Mouse (Mus musculus): ENCODE results near the gene Rps6ka3. TPM values are rescaled to one million over a fixed set of nuclear protein-coding genes. Genes with fewer than 3 reads are reported as not detected.

Gene Rps6ka3
- total RNA-seq (2021), result 10 to 100 TPM; 49.3 to 55.5 TPM
- long read RNA-seq, experiment 1, partial matches to known transcripts, result 0 of 3 reads
- long read RNA-seq, experiment 1, other reads (novel, unspliced or antisense), result 3 of 3 reads
- long read RNA-seq, experiment 2, result 0 reads

GRCm38 (mm10) chrX:159210007-159210406 is at the start of gene Rps6ka3:
Gene Rps6ka3 (plus strand): TSS chrX:159210307.
- no peak for DNase-seq

GRCm38 (mm10) chrX:159169200-159169599 is 40.9 kb upstream of the Rps6ka3 start:
- no peak for DNase-seq

- DNase-seq, result no peak
Measured at GRCm38 (mm10) chrX:159171579-159171978, 38.5 kb upstream of the Rps6ka3 start.

- no peak for DNase-seq
Measured at GRCm38 (mm10) chrX:159191581-159191980, 18.5 kb upstream of the Rps6ka3 start.

GRCm38 (mm10) chrX:159199495-159199894 is 10.6 kb upstream of the Rps6ka3 start:
- DNase-seq, result no peak

GRCm38 (mm10) chrX:159200101-159200500 is 10.0 kb upstream of the Rps6ka3 start:
- no peak for DNase-seq

GRCm38 (mm10) chrX:159210892-159211583 is 931 bp downstream of the Rps6ka3 start:
- DNase-seq, result no peak

- DNase-seq, result no peak
Measured at GRCm38 (mm10) chrX:159215253-159215652, 5.1 kb downstream of the Rps6ka3 start.

GRCm38 (mm10) chrX:159222474-159222873 is 12.4 kb downstream of the Rps6ka3 start:
- peak; percentile 2 for DNase-seq

GRCm38 (mm10) chrX:159237275-159237674 is 27.2 kb downstream of the Rps6ka3 start:
- DNase-seq, result no peak

GRCm38 (mm10) chrX:159254001-159254884 is 44.1 kb downstream of the Rps6ka3 start:
- peak; percentile 55 for DNase-seq

GRCm38 (mm10) chrX:159255123-159255978 is 45.2 kb downstream of the Rps6ka3 start:
- peak; percentile 92 for DNase-seq

- DNase-seq, result no peak
Measured at GRCm38 (mm10) chrX:159256040-159256852, 46.1 kb downstream of the Rps6ka3 start.

- DNase-seq, result peak; percentile 56
Measured at GRCm38 (mm10) chrX:159256921-159257421, 46.9 kb downstream of the Rps6ka3 start.

- DNase-seq, result peak; percentile 10
Measured at GRCm38 (mm10) chrX:159264681-159265080, 54.6 kb downstream of the Rps6ka3 start.

- DNase-seq, result peak; percentile 34
Measured at GRCm38 (mm10) chrX:159269072-159269471, 59.0 kb downstream of the Rps6ka3 start.

- DNase-seq, result peak; percentile 15
Measured at GRCm38 (mm10) chrX:159286765-159287164, 76.7 kb downstream of the Rps6ka3 start.

- DNase-seq, result no peak
Measured at GRCm38 (mm10) chrX:159295879-159296278, 85.8 kb downstream of the Rps6ka3 start.

- DNase-seq, result no peak
Measured at GRCm38 (mm10) chrX:159302349-159303311, 92.5 kb downstream of the Rps6ka3 start.

- no peak for DNase-seq
Measured at GRCm38 (mm10) chrX:159315293-159315692, 105.2 kb downstream of the Rps6ka3 start.
